Comparison of ENCODE assay signal across 12 mouse cellular contexts in genomic region chr19:7066828-7067342, GRCm38 (mm10). TPM values are rescaled to one million over a fixed set of nuclear protein-coding genes. Genes with fewer than 3 reads are reported as not detected.
DNase-seq lines count a peak whose midpoint lies in the region; ATAC-seq lines count a peak whose summit lies in the region.
"Had no signal": no experiment of that assay in that cellular context is flagged by ENCODE, and none has a peak within 500 bp of the region (broad histone marks: within the 10 kb centered on the region; RNA-seq: fewer than 3 reads in every experiment).

No protein-coding gene starts in this region.

- H3K4me1 ChIP-seq in heart, embryonic 10.5 days = peaks cover 54% of the 10 kb centered on the region
- peaks cover 57% of the 10 kb centered on the region for H3K4me1 ChIP-seq in midbrain, embryonic 11.5 days (ENCODE audit: control insufficient read depth, insufficient read depth, low read length)
- peaks cover 42% of the 10 kb centered on the region for H3K4me1 ChIP-seq in midbrain, embryonic 16.5 days (ENCODE audit: control insufficient read depth, insufficient read depth, low read length)
- H3K4me1 ChIP-seq in neural tube, embryonic 13.5 days (replicated peaks) = peaks cover 73% of the 10 kb centered on the region

- H3K27me3 ChIP-seq in heart, embryonic 10.5 days (ENCODE audit: insufficient read depth, poor library complexity, severe bottlenecking) = peaks cover 60% of the 10 kb centered on the region
- H3K27me3 ChIP-seq in midbrain, embryonic 11.5 days (ENCODE audit: control insufficient read depth, insufficient read depth, low read length) = peaks cover 20% of the 10 kb centered on the region
- H3K27me3 ChIP-seq in midbrain, embryonic 16.5 days (ENCODE audit: control insufficient read depth, insufficient read depth, low read depth, low read length) = no peaks in the 10 kb centered on the region
- peaks cover 36% of the 10 kb centered on the region for H3K27me3 ChIP-seq in neural tube, embryonic 13.5 days

- ATAC-seq in midbrain, embryonic 11.5 days (ENCODE audit: low FRiP score) = no peak
- no peak for ATAC-seq in midbrain, embryonic 16.5 days
- peak; percentile 3 to 15; a peak in 1 of 4 replicates for ATAC-seq in hematopoietic stem cell, adult 5-6 weeks (replicated peaks in 1 of 2; ENCODE audit: insufficient read depth in 1 of 2, low FRiP score in 2 of 2, low TSS enrichment in 1 of 2, low read depth in 1 of 2, poor library complexity in 2 of 2, severe bottlenecking in 2 of 2)
- ATAC-seq in neural tube, embryonic 13.5 days (ENCODE audit: low read depth) = no peak

- DNase-seq in heart, embryonic 10.5 days (ENCODE audit: low spot score) = no peak
- DNase-seq in heart, adult 11 months = no peak
- peak; percentile 91 for DNase-seq in midbrain, embryonic 11.5 days (ENCODE audit: low spot score, missing footprints)
- DNase-seq in ovary, postnatal 10 days (ENCODE audit: low spot score) = no peak
- DNase-seq in frontal cortex, postnatal 36 days (ENCODE audit: low spot score in 2 of 2) = no peak
- DNase-seq: B cell, adult 2 months; cerebellum, adult 18-20 months; gastrocnemius, postnatal 36 days had no signal

- no peak overlapping the region for H3K4me2 ChIP-seq in midbrain, embryonic 11.5 days
- H3K4me2 ChIP-seq in midbrain, embryonic 16.5 days (ENCODE audit: low read length) = no peak overlapping the region
- peak overlapping the region; percentile 28 for H3K4me2 ChIP-seq in neural tube, embryonic 13.5 days

- 26% methylated on average over 8 of the region's 8 CpGs for WGBS in heart, embryonic 10.5 days
- WGBS in midbrain, embryonic 11.5 days = 42% methylated on average over 8 of the region's 8 CpGs
- 37% methylated on average over 7 of the region's 8 CpGs for WGBS in midbrain, embryonic 16.5 days
- WGBS in neural tube, embryonic 13.5 days = 33% methylated on average over 7 of the region's 8 CpGs

- H3K9me3 ChIP-seq in heart, embryonic 10.5 days = no peaks in the 10 kb centered on the region
- no peaks in the 10 kb centered on the region for H3K9me3 ChIP-seq in midbrain, embryonic 11.5 days (ENCODE audit: control insufficient read depth, low read length)
- no peaks in the 10 kb centered on the region for H3K9me3 ChIP-seq in midbrain, embryonic 16.5 days (replicated peaks; ENCODE audit: control insufficient read depth, low read length, poor library complexity, severe bottlenecking)
- no peaks in the 10 kb centered on the region for H3K9me3 ChIP-seq in neural tube, embryonic 13.5 days

- H3K36me3 ChIP-seq in heart, embryonic 10.5 days = no peaks in the 10 kb centered on the region
- no peaks in the 10 kb centered on the region for H3K36me3 ChIP-seq in midbrain, embryonic 11.5 days (ENCODE audit: control insufficient read depth, insufficient read depth, low read length)
- H3K36me3 ChIP-seq in midbrain, embryonic 16.5 days (ENCODE audit: control insufficient read depth, insufficient read depth, low read length) = no peaks in the 10 kb centered on the region
- H3K36me3 ChIP-seq in neural tube, embryonic 13.5 days = no peaks in the 10 kb centered on the region

- H3K27ac ChIP-seq in heart, embryonic 10.5 days = peak overlapping the region; percentile 74
- H3K27ac ChIP-seq in midbrain, embryonic 11.5 days (ENCODE audit: low read depth, low read length) = no peak overlapping the region
- H3K27ac ChIP-seq in midbrain, embryonic 16.5 days (ENCODE audit: low read length) = no peak overlapping the region
- 0 out of 2 replicates have a peak overlapping the region, but pooled peaks have one; percentile 38 for H3K27ac ChIP-seq in neural tube, embryonic 13.5 days (replicated peaks)
- H3K27ac ChIP-seq: left cerebral cortex, adult 2 months had no signal

- H3K4me3 ChIP-seq in heart, embryonic 10.5 days = no peak overlapping the region
- H3K4me3 ChIP-seq in midbrain, embryonic 11.5 days (ENCODE audit: low read depth, low read length) = no peak overlapping the region
- H3K4me3 ChIP-seq in midbrain, embryonic 16.5 days (ENCODE audit: low read depth, low read length) = no peak overlapping the region
- no peak overlapping the region for H3K4me3 ChIP-seq in neural tube, embryonic 13.5 days
- H3K4me3 ChIP-seq: left cerebral cortex, adult 2 months had no signal

- no peak overlapping the region; the same call in 1 of the 2 replicates for H3K9ac ChIP-seq in midbrain, embryonic 11.5 days (ENCODE audit: low read length)
- H3K9ac ChIP-seq in midbrain, embryonic 16.5 days (ENCODE audit: low read depth, low read length) = no peak overlapping the region
- H3K9ac ChIP-seq in neural tube, embryonic 13.5 days = peak overlapping the region; percentile 52; the same call in 1 of the 2 replicates

RNA-seq across cellular contexts. Expression of gene Macrod1, which starts 10.3 kb away (rescaled TPM):
- polyA plus RNA-seq in heart, embryonic 10.5 days (2016; fragmentation: Nextera tagmentation; extraction: Ambion mirVana) = 8.0 and 12.4 TPM in 2 replicates
- 2.2 and 3.0 TPM in 2 replicates for polyA plus RNA-seq in midbrain, embryonic 11.5 days (2014; fragmentation: Nextera tagmentation; extraction: Ambion mirVana)
- polyA plus RNA-seq in midbrain, embryonic 16.5 days (2015; fragmentation: Nextera tagmentation; extraction: Ambion mirVana) = 4.4 and 5.9 TPM in 2 replicates
- 5.2 and 11.2 TPM in 2 replicates for total RNA-seq in hematopoietic stem cell, adult 5-6 weeks (2017)
- 4.4 and 5.2 TPM in 2 replicates for polyA plus RNA-seq in neural tube, embryonic 13.5 days (2015; fragmentation: Nextera tagmentation; extraction: Ambion mirVana)

RNA-seq across cellular contexts. Expression of gene Stip1, which starts 27.1 kb away (rescaled TPM):
- polyA plus RNA-seq in heart, embryonic 10.5 days (2016; fragmentation: Nextera tagmentation; extraction: Ambion mirVana) = 320 and 388 TPM in 2 replicates
- polyA plus RNA-seq in midbrain, embryonic 11.5 days (2014; fragmentation: Nextera tagmentation; extraction: Ambion mirVana) = 410 and 416 TPM in 2 replicates
- polyA plus RNA-seq in midbrain, embryonic 16.5 days (2015; fragmentation: Nextera tagmentation; extraction: Ambion mirVana) = 204 and 211 TPM in 2 replicates
- 162 and 250 TPM in 2 replicates for total RNA-seq in hematopoietic stem cell, adult 5-6 weeks (2017)
- 244 and 248 TPM in 2 replicates for polyA plus RNA-seq in neural tube, embryonic 13.5 days (2015; fragmentation: Nextera tagmentation; extraction: Ambion mirVana)

RNA-seq across cellular contexts. Expression of gene Flrt1, which starts 38.6 kb away (rescaled TPM):
- 0.53 and 1.0 TPM in 2 replicates for polyA plus RNA-seq in heart, embryonic 10.5 days (2016; fragmentation: Nextera tagmentation; extraction: Ambion mirVana)
- 7.5 and 8.2 TPM in 2 replicates for polyA plus RNA-seq in midbrain, embryonic 11.5 days (2014; fragmentation: Nextera tagmentation; extraction: Ambion mirVana)
- 11.6 and 12.0 TPM in 2 replicates for polyA plus RNA-seq in midbrain, embryonic 16.5 days (2015; fragmentation: Nextera tagmentation; extraction: Ambion mirVana)
- total RNA-seq in hematopoietic stem cell, adult 5-6 weeks (2017) = not detected in 2 replicates
- polyA plus RNA-seq in neural tube, embryonic 13.5 days (2015; fragmentation: Nextera tagmentation; extraction: Ambion mirVana) = 9.6 and 10.9 TPM in 2 replicates

RNA-seq across cellular contexts. Expression of gene Fermt3, which starts 47.6 kb away (rescaled TPM):
- polyA plus RNA-seq in heart, embryonic 10.5 days (2016; fragmentation: Nextera tagmentation; extraction: Ambion mirVana) = 10.6 and 22.7 TPM in 2 replicates
- 6.7 and 7.3 TPM in 2 replicates for polyA plus RNA-seq in midbrain, embryonic 11.5 days (2014; fragmentation: Nextera tagmentation; extraction: Ambion mirVana)
- 3.0 and 3.5 TPM in 2 replicates for polyA plus RNA-seq in midbrain, embryonic 16.5 days (2015; fragmentation: Nextera tagmentation; extraction: Ambion mirVana)
- total RNA-seq in hematopoietic stem cell, adult 5-6 weeks (2017) = 198 and 220 TPM in 2 replicates
- polyA plus RNA-seq in neural tube, embryonic 13.5 days (2015; fragmentation: Nextera tagmentation; extraction: Ambion mirVana) = 4.4 and 4.9 TPM in 2 replicates

Comparison
In these comparisons a context has a peak if more than half of its experiments do, and no peak if none do; other contexts are left out.
1. H3K27ac ChIP-seq: peak in heart, embryonic 10.5 days (single experiment) and neural tube, embryonic 13.5 days (single experiment); none in midbrain, embryonic 11.5 days (single experiment) and midbrain, embryonic 16.5 days (single experiment).
2. ATAC-seq: peak in hematopoietic stem cell, adult 5-6 weeks (2 of 2); none in midbrain, embryonic 11.5 days (single experiment), midbrain, embryonic 16.5 days (single experiment) and neural tube, embryonic 13.5 days (single experiment).